Mouse (Mus musculus): ENCODE results near the gene Foxp1. TPM values are rescaled to one million over a fixed set of nuclear protein-coding genes. Genes with fewer than 3 reads are reported as not detected.

The Foxp1 gene
- polyA plus RNA-seq, 1 experiment from 2014 or later: 65.4 TPM

DNA sequence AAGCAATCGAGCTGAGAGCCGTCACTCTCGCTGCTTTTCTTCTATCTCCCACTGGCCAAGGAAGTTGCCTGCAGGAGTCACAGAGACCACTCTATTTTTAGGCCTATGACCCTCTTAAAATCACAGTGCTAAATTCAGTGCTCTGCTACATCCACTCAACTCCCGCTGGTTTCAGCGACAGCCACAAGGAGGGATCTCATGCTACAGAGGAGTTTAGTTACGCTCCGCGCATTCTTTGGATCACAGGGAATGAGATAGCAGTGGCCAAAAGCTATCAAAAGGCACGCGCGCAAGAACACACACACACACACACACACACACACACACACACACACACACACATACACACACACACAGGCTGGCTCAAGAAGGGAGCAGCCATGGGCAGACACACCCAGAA lies 321.9 kb downstream of the Foxp1 start:
- Histone ChIP-seq H3K4me1 (ENCODE audit: control insufficient read depth, insufficient read depth, low read length) (peaks cover 31% of the 10 kb centered on the region), H3K4me3 (ENCODE audit: low read depth, low read length) (no peak overlapping the region)

DNA sequence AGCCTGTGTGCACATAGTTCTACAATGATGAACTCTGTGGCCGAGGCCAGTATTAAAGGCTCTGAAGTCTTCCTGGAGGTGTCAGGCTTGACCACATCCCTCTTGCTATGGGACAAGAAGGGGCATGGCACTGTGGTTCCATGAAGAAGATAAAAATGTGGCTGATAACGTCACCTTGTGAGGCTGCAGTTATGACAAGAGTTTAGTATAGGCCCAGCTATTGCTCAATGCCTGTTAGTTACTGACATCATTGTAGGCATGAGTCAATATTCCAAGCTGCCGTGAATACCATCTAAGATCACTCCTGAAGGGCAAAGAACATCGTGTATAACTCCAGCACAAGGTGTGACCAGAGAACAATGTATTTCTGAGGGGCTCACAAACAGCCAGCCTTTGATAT lies 323.2 kb downstream of the Foxp1 start:
- Histone ChIP-seq H3K27me3 (ENCODE audit: control insufficient read depth, insufficient read depth, low read length) (no peaks in the 10 kb centered on the region), H3K36me3 (ENCODE audit: control insufficient read depth, insufficient read depth, low read length) (no peaks in the 10 kb centered on the region), H3K27ac (replicated peaks; ENCODE audit: low read depth, low read length) (no peak overlapping the region), H3K4me3 (ENCODE audit: low read depth, low read length) (no peak overlapping the region), H3K4me1 (ENCODE audit: control insufficient read depth, insufficient read depth, low read length) (peaks cover 18% of the 10 kb centered on the region), H3K9me3 (ENCODE audit: control insufficient read depth, low read length) (no peaks in the 10 kb centered on the region), H3K4me2 (ENCODE audit: low read depth, severe bottlenecking) (no peak overlapping the region), H3K9ac (ENCODE audit: low read length) (no peak overlapping the region)
- ATAC-seq (ENCODE audit: insufficient number of reproducible peaks, low FRiP score, low TSS enrichment, low read depth): no peak
- no peak for DNase-seq (ENCODE audit: low spot score)
- WGBS: 94% methylated on average over 4 of the region's 4 CpGs

More for the DNA sequence above, 321.9 kb downstream of the Foxp1 start:
- Histone ChIP-seq H3K27ac (replicated peaks; ENCODE audit: low read depth, low read length) (no peak overlapping the region), H3K9me3 (ENCODE audit: control insufficient read depth, low read length) (no peaks in the 10 kb centered on the region), H3K9ac (ENCODE audit: low read length) (no peak overlapping the region), H3K4me2 (ENCODE audit: low read depth, severe bottlenecking) (no peak overlapping the region), H3K27me3 (ENCODE audit: control insufficient read depth, insufficient read depth, low read length) (no peaks in the 10 kb centered on the region), H3K36me3 (ENCODE audit: control insufficient read depth, insufficient read depth, low read length) (no peaks in the 10 kb centered on the region)
- ATAC-seq (ENCODE audit: insufficient number of reproducible peaks, low FRiP score, low TSS enrichment, low read depth) (no peak), DNase-seq (ENCODE audit: low spot score) (no peak)
- 34% methylated on average over 11 of the region's 11 CpGs for WGBS

DNA sequence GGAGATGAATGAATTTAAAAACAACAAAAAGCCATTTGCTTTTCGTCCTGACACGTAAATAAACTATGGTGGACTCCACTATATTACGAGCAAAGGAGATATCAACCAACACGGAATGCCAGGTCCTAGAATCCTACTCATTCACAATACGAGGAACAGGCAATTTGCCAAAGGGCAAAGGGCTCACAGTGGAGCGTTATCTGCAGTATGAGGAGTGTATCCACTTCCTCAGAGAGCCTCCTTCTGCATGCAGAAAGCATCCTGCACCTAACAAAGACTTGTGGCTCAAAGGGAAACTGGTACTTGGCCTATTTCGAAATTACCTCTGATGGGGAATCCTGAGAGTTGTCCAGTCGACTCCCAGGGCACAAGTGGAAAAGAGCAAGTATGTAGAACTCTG lies 328.8 kb downstream of the Foxp1 start:
- H3K4me1 ChIP-seq (ENCODE audit: control insufficient read depth, insufficient read depth, low read length): peaks cover 6% of the 10 kb centered on the region; the same call in 1 of the 2 replicates
- no peaks in the 10 kb centered on the region for H3K36me3 ChIP-seq (ENCODE audit: control insufficient read depth, insufficient read depth, low read length)
- no peak overlapping the region for H3K4me3 ChIP-seq (ENCODE audit: low read depth, low read length)
- H3K27me3 ChIP-seq (ENCODE audit: control insufficient read depth, insufficient read depth, low read length): no peaks in the 10 kb centered on the region
- no peak for DNase-seq (ENCODE audit: low spot score)
- H3K9ac ChIP-seq (ENCODE audit: low read length): no peak overlapping the region
- ATAC-seq (ENCODE audit: insufficient number of reproducible peaks, low FRiP score, low TSS enrichment, low read depth): no peak
- 75% methylated on average over 8 of the region's 8 CpGs for WGBS
- no peak overlapping the region for H3K27ac ChIP-seq (replicated peaks; ENCODE audit: low read depth, low read length)
- no peaks in the 10 kb centered on the region for H3K9me3 ChIP-seq (ENCODE audit: control insufficient read depth, low read length)
- H3K4me2 ChIP-seq (ENCODE audit: low read depth, severe bottlenecking): no peak overlapping the region

DNA sequence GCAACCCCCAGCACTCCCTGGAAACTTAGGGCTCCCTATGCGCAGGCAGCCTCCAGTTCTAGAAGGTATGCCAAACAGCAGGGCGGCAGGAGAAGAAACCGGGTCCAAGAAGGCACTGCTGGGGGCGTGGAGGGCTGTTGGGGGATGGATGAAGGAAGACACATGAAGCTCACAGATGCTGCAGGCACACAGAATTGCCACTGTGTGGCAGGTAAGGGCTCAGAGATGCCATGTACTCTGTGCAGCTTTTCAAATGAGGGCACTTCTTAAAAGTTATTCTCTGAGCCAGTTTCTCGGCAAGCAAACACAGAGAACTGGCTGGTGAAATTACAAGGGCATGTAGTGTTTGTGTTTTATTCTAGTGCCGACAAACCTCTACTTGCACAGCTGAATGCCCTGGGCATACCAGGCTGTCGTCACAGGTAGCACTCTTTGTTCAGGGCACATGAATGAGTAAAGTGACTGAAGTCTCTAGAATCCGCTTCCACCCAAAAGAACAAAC lies 330.8 kb downstream of the Foxp1 start:
- Histone ChIP-seq H3K9ac (ENCODE audit: low read length) (no peak overlapping the region), H3K36me3 (ENCODE audit: control insufficient read depth, insufficient read depth, low read length) (no peaks in the 10 kb centered on the region), H3K9me3 (ENCODE audit: control insufficient read depth, low read length) (no peaks in the 10 kb centered on the region), H3K4me1 (ENCODE audit: control insufficient read depth, insufficient read depth, low read length) (peaks cover 6% of the 10 kb centered on the region; the same call in 1 of the 2 replicates), H3K27ac (replicated peaks; ENCODE audit: low read depth, low read length) (no peak overlapping the region), H3K4me2 (ENCODE audit: low read depth, severe bottlenecking) (no peak overlapping the region), H3K4me3 (ENCODE audit: low read depth, low read length) (no peak overlapping the region), H3K27me3 (ENCODE audit: control insufficient read depth, insufficient read depth, low read length) (no peaks in the 10 kb centered on the region)
- ATAC-seq (ENCODE audit: insufficient number of reproducible peaks, low FRiP score, low TSS enrichment, low read depth): no peak
- no peak for DNase-seq (ENCODE audit: low spot score)
- WGBS: 67% methylated on average over 8 of the region's 8 CpGs

DNA sequence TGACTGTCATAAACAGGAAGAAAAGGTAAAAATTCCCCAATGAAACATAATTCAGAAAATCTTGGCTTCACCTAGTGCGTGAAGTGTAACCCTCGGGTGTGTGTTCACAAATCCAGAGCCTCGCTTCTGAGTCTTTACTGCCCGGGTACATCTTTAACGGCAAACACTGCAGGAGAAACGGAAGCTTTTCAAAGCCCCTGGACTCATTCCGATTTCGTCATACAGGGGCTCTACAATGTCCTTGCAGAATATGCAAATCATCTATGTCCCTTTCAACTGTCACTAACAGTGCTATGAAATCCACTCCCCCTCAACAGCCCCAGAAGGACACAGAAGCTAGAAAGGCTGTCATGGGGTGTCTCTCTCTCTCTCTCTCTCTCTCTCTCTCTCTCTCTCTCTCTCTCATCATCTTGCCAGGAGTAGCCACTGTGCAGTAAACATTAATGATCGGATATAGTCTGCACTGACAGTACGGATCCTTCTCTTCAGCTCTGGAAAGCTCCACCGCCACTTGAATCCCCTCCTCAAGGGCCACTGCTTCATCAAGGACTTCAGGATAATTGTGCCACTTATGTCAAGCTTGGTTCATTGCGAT lies 331.4 kb downstream of the Foxp1 start:
- H3K9ac ChIP-seq (ENCODE audit: low read length): no peak overlapping the region
- DNase-seq (ENCODE audit: low spot score) (no peak), ATAC-seq (ENCODE audit: insufficient number of reproducible peaks, low FRiP score, low TSS enrichment, low read depth) (no peak)
- no peaks in the 10 kb centered on the region for H3K36me3 ChIP-seq (ENCODE audit: control insufficient read depth, insufficient read depth, low read length)
- WGBS: 64% methylated on average over 12 of the region's 12 CpGs
- no peak overlapping the region for H3K27ac ChIP-seq (replicated peaks; ENCODE audit: low read depth, low read length)
- no peak overlapping the region for H3K4me2 ChIP-seq (ENCODE audit: low read depth, severe bottlenecking)
- H3K27me3 ChIP-seq (ENCODE audit: control insufficient read depth, insufficient read depth, low read length): no peaks in the 10 kb centered on the region
- H3K4me3 ChIP-seq (ENCODE audit: low read depth, low read length): no peak overlapping the region
- peaks cover 6% of the 10 kb centered on the region; the same call in 1 of the 2 replicates for H3K4me1 ChIP-seq (ENCODE audit: control insufficient read depth, insufficient read depth, low read length)
- no peaks in the 10 kb centered on the region for H3K9me3 ChIP-seq (ENCODE audit: control insufficient read depth, low read length)

GRCm38 (mm10) chr6:99189967-99190366 lies 332.6 kb downstream of the Foxp1 start:
- ATAC-seq (ENCODE audit: insufficient number of reproducible peaks, low FRiP score, low TSS enrichment, low read depth): no peak
- H3K9me3 ChIP-seq (ENCODE audit: control insufficient read depth, low read length): no peaks in the 10 kb centered on the region
- H3K4me1 ChIP-seq (ENCODE audit: control insufficient read depth, insufficient read depth, low read length): peaks cover 6% of the 10 kb centered on the region; the same call in 1 of the 2 replicates
- H3K36me3 ChIP-seq (ENCODE audit: control insufficient read depth, insufficient read depth, low read length): no peaks in the 10 kb centered on the region
- no peak overlapping the region for H3K9ac ChIP-seq (ENCODE audit: low read length)
- H3K4me3 ChIP-seq (ENCODE audit: low read depth, low read length): no peak overlapping the region
- no peak overlapping the region for H3K27ac ChIP-seq (replicated peaks; ENCODE audit: low read depth, low read length)
- H3K4me2 ChIP-seq (ENCODE audit: low read depth, severe bottlenecking): no peak overlapping the region
- 28% methylated on average over 8 of the region's 8 CpGs for WGBS
- no peaks in the 10 kb centered on the region for H3K27me3 ChIP-seq (ENCODE audit: control insufficient read depth, insufficient read depth, low read length)
- no peak for DNase-seq (ENCODE audit: low spot score)

GRCm38 (mm10) chr6:99188366-99189216 lies 333.9 kb downstream of the Foxp1 start:
- ATAC-seq (ENCODE audit: insufficient number of reproducible peaks, low FRiP score, low TSS enrichment, low read depth): no peak
- no peak overlapping the region for H3K27ac ChIP-seq (replicated peaks; ENCODE audit: low read depth, low read length)
- no peak overlapping the region for H3K4me3 ChIP-seq (ENCODE audit: low read depth, low read length)
- H3K4me2 ChIP-seq (ENCODE audit: low read depth, severe bottlenecking): no peak overlapping the region
- 39% methylated on average over 4 of the region's 4 CpGs for WGBS
- H3K36me3 ChIP-seq (ENCODE audit: control insufficient read depth, insufficient read depth, low read length): no peaks in the 10 kb centered on the region
- no peaks in the 10 kb centered on the region for H3K9me3 ChIP-seq (ENCODE audit: control insufficient read depth, low read length)
- peaks cover 6% of the 10 kb centered on the region; the same call in 1 of the 2 replicates for H3K4me1 ChIP-seq (ENCODE audit: control insufficient read depth, insufficient read depth, low read length)
- H3K27me3 ChIP-seq (ENCODE audit: control insufficient read depth, insufficient read depth, low read length): no peaks in the 10 kb centered on the region
- no peak for DNase-seq (ENCODE audit: low spot score)
- no peak overlapping the region for H3K9ac ChIP-seq (ENCODE audit: low read length)

DNA sequence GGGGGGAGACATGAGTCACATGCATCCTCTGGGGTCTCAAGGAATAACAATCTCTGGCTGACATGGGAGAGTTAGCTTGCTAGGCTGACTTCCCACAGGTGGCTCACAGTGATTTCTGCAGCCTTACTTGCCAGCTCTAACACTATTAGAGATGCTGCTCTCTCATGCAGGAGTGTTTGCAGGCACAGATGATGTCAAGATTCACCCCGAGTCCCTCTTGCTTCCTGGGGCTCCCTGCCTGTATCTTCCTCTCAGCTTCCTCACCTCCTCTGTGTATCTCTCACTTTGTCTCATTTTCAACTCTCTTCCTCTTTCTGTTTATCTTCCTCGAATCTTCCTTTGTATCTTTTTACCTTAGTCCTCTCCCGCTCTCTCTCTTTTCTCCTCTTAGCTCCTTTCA lies 334.6 kb downstream of the Foxp1 start:
- DNase-seq (ENCODE audit: low spot score) (no peak), ATAC-seq (ENCODE audit: insufficient number of reproducible peaks, low FRiP score, low TSS enrichment, low read depth) (no peak)
- Histone ChIP-seq H3K9ac (ENCODE audit: low read length) (no peak overlapping the region), H3K27ac (replicated peaks; ENCODE audit: low read depth, low read length) (no peak overlapping the region), H3K4me3 (ENCODE audit: low read depth, low read length) (no peak overlapping the region), H3K27me3 (ENCODE audit: control insufficient read depth, insufficient read depth, low read length) (no peaks in the 10 kb centered on the region), H3K4me2 (ENCODE audit: low read depth, severe bottlenecking) (no peak overlapping the region), H3K36me3 (ENCODE audit: control insufficient read depth, insufficient read depth, low read length) (no peaks in the 10 kb centered on the region), H3K4me1 (ENCODE audit: control insufficient read depth, insufficient read depth, low read length) (peaks cover 6% of the 10 kb centered on the region; the same call in 1 of the 2 replicates), H3K9me3 (ENCODE audit: control insufficient read depth, low read length) (no peaks in the 10 kb centered on the region)
- 80% methylated on average over 3 of the region's 3 CpGs for WGBS

All from limb, embryonic 11.5 days (tissue).